Mouse (Mus musculus) midbrain, embryonic 10.5 days (tissue): ENCODE measurements at regions not wholly inside any gene's neighbourhood (a gene's known extent, or its start where the extent isn't known, plus 50 kb on each side); places are given as distances from the start of the nearest gene placed in this dataset.
A peak's percentile ranks its signal among the peaks of the same experiment; 100 is the strongest.
"Not testable (repeated sequence)": the region's sequence is repeated elsewhere in the genome, so short reads cannot be mapped to it uniquely, and the experiment has no call there.

Experiments
- DNase-seq: peaks from one replicate; pipeline ENCODE4 v3.0.0-alpha.2; 2017; ENCODE audit warnings: low spot score
- H3K27ac ChIP-seq: fragments of 300-500 bp; sonication (generic); replicated peaks from 2 replicates; pipeline ENCODE4 v1.5.1; 2016; ENCODE audit warnings: mild to moderate bottlenecking
- H3K27me3 ChIP-seq: fragments of 300-500 bp; sonication (generic); 2 replicates; pipeline ENCODE4 v1.6.1; 2016; ENCODE audit warnings: low read depth, mild to moderate bottlenecking; ENCODE audit not compliant: poor library complexity, severe bottlenecking
- H3K36me3 ChIP-seq: fragments of 300-500 bp; sonication (generic); 2 replicates; pipeline ENCODE4 v1.6.1; 2016; ENCODE audit warnings: mild to moderate bottlenecking, moderate library complexity
- H3K4me1 ChIP-seq: fragments of 300-500 bp; sonication (generic); 2 replicates; pipeline ENCODE4 v1.6.1; 2016
- H3K4me3 ChIP-seq: fragments of 300-500 bp; sonication (generic); 2 replicates; pipeline ENCODE4 v1.5.1; 2016; ENCODE audit warnings: mild to moderate bottlenecking, moderate library complexity
- H3K9me3 ChIP-seq: fragments of 300-500 bp; sonication (generic); replicated peaks from 2 replicates; pipeline ENCODE4 v1.6.1; 2016; ENCODE audit warnings: mild to moderate bottlenecking
- WGBS: fragments of 180-500 bp; shearing (Covaris S2); methylation state at CpG from one replicate; pipeline ENCODE4 v1.1.7; 2016; 5-methylcytosine and 5-hydroxymethylcytosine counted together

GRCm38 (mm10) chr15:44851346-44852064, 4717.3 kb downstream of the 9330182O14Rik start:
- H3K27ac ChIP-seq = no peak overlapping the region
- 32% methylated on average over 5 of the region's 5 CpGs for whole genome bisulfite sequencing

DNA sequence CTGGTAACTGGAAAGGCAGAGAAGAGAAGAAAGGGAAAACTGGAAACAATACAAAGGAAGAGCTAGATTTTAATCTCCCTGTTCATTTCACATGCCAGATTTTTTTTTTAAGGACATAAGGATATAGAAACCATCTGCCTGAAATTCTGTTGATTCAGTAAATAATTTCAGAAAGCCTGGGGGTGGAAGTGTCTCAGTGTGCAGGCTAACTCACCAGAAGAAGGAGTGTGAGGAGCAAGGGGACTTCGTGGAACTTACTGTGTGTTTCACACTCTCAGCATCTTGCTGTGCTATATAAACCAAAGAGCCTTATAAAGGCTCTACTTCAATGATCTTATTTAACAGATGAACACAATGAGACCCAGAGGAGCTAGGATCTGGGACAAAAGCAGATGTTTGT, 4722.9 kb downstream of the 9330182O14Rik start:
- H3K9me3 ChIP-seq = no peaks in the 10 kb centered on the region
- no peak overlapping the region for H3K27ac ChIP-seq
- H3K36me3 ChIP-seq = no peaks in the 10 kb centered on the region
- H3K4me3 ChIP-seq = no peak overlapping the region
- H3K27me3 ChIP-seq = peaks cover 30% of the 10 kb centered on the region
- WGBS = 59% methylated on average over 1 of the region's 1 CpGs
- DNase-seq = no peak
- no peaks in the 10 kb centered on the region for H3K4me1 ChIP-seq

More at GRCm38 (mm10) chr15:44851346-44852064, 4717.3 kb downstream of the 9330182O14Rik start:
- H3K27me3 ChIP-seq = peaks cover 70% of the 10 kb centered on the region
- H3K9me3 ChIP-seq = no peaks in the 10 kb centered on the region
- 0 out of 2 replicates have a peak, but pooled peaks cover 4% of the 10 kb centered on the region for H3K4me1 ChIP-seq
- no peaks in the 10 kb centered on the region for H3K36me3 ChIP-seq
- no peak overlapping the region for H3K4me3 ChIP-seq
- DNase-seq = peak; percentile 18

GRCm38 (mm10) chr15:44859369-44859768, 4725.2 kb downstream of the 9330182O14Rik start:
- H3K27me3 ChIP-seq = peaks cover 13% of the 10 kb centered on the region
- no peaks in the 10 kb centered on the region for H3K4me1 ChIP-seq
- no peak for DNase-seq
- H3K36me3 ChIP-seq = no peaks in the 10 kb centered on the region
- H3K27ac ChIP-seq = no peak overlapping the region
- H3K9me3 ChIP-seq = no peaks in the 10 kb centered on the region
- WGBS = 88% methylated on average over 3 of the region's 3 CpGs
- H3K4me3 ChIP-seq = no peak overlapping the region

DNA sequence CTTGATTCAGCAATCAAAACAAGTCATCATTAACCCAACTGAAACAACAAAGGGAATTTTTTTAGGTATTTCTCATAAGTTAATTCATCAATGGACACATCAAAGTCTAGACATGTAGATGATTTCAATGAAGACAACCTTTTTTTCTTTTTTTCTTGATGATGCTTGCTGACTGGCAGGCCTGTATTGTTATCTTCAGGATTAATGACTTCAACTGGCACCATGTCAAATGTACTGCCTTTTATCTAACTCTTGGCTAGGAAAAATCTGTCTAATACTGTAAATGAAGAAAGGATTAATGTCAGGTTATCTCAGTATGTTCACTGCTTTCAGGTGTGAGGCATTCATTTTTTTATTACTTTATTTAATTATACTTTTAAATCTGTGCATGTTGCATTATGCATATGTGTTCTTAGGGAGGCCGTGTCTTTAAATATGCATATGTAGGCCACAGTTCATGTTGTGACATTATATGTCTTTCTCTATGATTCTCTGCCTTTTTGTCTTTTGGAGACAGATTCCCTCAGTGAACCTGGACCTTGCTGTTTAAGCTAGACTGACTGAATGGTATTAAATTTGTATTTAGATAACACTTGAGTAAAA, 4726.1 kb downstream of the 9330182O14Rik start:
- H3K4me1 ChIP-seq = no peaks in the 10 kb centered on the region
- H3K36me3 ChIP-seq = no peaks in the 10 kb centered on the region
- H3K9me3 ChIP-seq = no peaks in the 10 kb centered on the region
- DNase-seq = no peak
- H3K27ac ChIP-seq = no peak overlapping the region
- H3K27me3 ChIP-seq = peaks cover 3% of the 10 kb centered on the region; the same call in 1 of the 2 replicates
- 94% methylated on average over 1 of the region's 1 CpGs for WGBS
- H3K4me3 ChIP-seq = no peak overlapping the region

DNA sequence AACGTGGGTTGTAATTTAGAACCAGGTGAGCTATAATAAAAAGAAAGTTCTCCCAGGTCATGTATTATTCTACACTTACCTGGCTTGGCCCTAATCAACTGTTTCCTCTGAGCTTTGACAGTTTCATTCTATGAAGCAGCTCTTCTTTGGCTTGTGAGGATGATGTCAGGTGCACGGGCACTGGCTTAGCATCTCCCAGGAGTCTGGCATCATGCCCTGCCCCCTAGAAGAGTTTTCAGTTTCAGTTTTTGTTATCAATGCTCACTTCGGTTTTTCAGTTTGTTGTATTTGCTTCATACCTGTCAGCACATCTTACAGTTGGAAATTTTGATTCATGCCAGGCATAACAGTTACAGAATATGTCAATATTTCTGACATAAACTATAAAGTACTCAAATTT, 4734.4 kb downstream of the 9330182O14Rik start:
- WGBS = 92% methylated on average over 3 of the region's 3 CpGs
- Histone ChIP-seq H3K4me1 (no peaks in the 10 kb centered on the region), H3K4me3 (no peak overlapping the region), H3K9me3 (no peaks in the 10 kb centered on the region), H3K27ac (no peak overlapping the region), H3K36me3 (no peaks in the 10 kb centered on the region), H3K27me3 (no peaks in the 10 kb centered on the region)
- DNase-seq = no peak

DNA sequence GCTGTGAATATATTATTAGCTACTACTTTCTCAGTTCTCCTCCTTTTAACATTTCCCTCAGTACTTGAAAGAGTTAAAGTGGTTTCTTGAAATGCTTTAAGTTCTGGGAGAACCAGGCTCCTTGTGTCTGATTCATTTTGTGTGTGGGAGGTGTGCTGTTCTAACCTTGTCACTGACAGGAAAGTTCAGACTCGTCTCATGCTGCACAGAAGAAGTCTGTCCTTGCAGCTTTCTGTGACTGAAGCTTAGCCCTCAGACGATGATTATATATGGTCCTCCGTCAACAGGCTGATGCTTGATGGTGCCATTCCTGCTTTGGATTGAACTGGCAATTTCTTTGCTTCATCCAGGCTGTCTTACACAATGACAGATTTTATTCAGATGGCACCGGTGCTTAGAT, 4734.9 kb downstream of the 9330182O14Rik start:
- Histone ChIP-seq H3K4me3 (no peak overlapping the region), H3K9me3 (no peaks in the 10 kb centered on the region), H3K27me3 (no peaks in the 10 kb centered on the region), H3K36me3 (no peaks in the 10 kb centered on the region), H3K4me1 (no peaks in the 10 kb centered on the region), H3K27ac (no peak overlapping the region)
- 88% methylated on average over 4 of the region's 4 CpGs for WGBS
- no peak for DNase-seq

DNA sequence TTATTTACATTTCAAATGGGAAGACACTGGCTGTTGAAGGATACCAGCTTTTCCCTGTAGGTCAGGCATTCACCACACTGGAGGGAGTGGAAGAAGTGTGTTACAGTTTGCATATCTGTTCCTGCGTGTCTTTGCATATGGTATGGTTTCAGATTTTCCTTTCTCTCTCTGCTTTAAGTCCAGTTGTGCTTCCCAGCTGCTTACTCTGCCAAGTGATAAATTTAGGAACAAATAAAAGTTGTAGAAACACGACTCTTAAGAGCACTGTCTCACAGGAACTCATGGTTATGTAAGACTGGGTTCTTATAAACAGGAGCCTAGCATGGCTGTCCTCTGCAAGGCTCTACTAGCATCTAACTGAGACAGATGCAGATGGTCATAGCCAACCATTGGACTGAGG, 4735.5 kb downstream of the 9330182O14Rik start:
- Histone ChIP-seq H3K27me3 (no peaks in the 10 kb centered on the region), H3K4me3 (no peak overlapping the region), H3K36me3 (no peaks in the 10 kb centered on the region), H3K4me1 (no peaks in the 10 kb centered on the region), H3K9me3 (no peaks in the 10 kb centered on the region), H3K27ac (no peak overlapping the region)
- 83% methylated on average over 2 of the region's 2 CpGs for WGBS
- no peak for DNase-seq

DNA sequence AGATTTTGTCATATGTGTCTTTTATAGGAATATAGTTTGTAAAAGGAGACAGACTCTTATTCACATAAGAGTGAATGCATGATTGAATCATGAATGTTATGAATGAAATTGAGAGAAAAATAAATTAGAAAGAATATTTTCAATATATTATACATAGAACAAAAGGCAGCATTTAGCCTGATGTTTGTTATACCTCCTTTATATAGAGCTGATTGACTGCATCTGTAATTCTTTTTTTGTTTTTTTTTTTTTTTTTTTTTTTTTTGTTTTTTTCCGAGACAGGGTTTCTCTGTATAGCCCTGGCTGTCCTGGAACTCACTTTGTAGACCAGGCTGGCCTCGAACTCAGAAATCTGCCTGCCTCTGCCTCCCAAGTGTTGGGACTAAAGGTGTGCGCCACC, 4736.8 kb downstream of the 9330182O14Rik start:
- DNase-seq, H3K9me3 ChIP-seq: not testable (repeated sequence)
- 93% methylated on average over 2 of the region's 3 CpGs for WGBS

DNA sequence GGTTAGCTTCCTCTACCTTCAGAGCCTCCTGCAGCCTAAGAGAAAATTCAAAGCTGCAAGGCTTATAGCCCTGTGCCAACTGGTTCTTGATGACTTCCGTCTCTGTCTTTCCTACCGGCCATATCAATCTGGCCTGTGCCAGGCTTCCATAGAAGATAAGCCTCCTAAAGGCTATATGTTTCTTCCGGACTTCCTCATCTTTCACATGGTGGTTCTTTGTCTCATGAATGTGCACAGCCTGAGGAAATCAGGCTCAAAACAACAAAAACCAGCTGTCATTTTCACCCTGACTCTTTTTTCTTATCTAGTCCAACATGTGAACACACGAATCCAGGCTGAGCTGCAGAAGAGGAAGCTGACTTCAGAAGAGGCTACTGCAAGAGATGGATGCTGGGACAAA, 4748.1 kb downstream of the 9330182O14Rik start:
- no peak for DNase-seq
- H3K9me3 ChIP-seq = peaks cover 5% of the 10 kb centered on the region; the same call in 1 of the 2 replicates
- H3K27me3 ChIP-seq = no peaks in the 10 kb centered on the region
- 86% methylated on average over 4 of the region's 4 CpGs for WGBS
- no peak overlapping the region for H3K4me3 ChIP-seq
- no peak overlapping the region for H3K27ac ChIP-seq
- no peaks in the 10 kb centered on the region for H3K4me1 ChIP-seq
- H3K36me3 ChIP-seq = no peaks in the 10 kb centered on the region

More for the DNA sequence above, 4736.8 kb downstream of the 9330182O14Rik start:
- not testable (repeated sequence) for H3K4me3 ChIP-seq, H3K27ac ChIP-seq, H3K27me3 ChIP-seq, H3K4me1 ChIP-seq, H3K36me3 ChIP-seq

DNA sequence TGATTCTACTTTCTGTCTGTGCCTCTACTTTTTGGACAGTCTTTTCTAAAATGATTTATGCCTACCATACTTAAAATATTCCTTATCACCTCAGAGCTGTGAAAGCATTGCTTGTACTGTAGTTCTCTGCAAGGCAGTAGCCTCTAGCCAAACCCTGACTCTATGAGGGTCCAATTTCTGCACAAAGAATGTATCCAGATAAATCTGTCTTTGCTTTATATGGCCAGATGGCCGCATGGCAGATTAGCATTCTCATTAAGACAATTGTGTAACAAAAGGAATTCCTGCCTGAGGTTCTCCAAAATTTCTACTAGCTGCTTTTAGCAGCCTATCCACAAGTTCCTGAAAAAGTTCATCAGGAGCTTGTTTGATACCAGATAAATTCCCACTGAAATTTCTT, 4757.4 kb downstream of the 9330182O14Rik start:
- Histone ChIP-seq H3K9me3 (no peaks in the 10 kb centered on the region), H3K27me3 (no peaks in the 10 kb centered on the region), H3K4me3 (no peak overlapping the region), H3K27ac (no peak overlapping the region), H3K36me3 (no peaks in the 10 kb centered on the region), H3K4me1 (no peaks in the 10 kb centered on the region)
- WGBS = 56% methylated on average over 1 of the region's 1 CpGs
- no peak for DNase-seq

- WGBS = 71% methylated on average over 1 of the region's 1 CpGs
- no peak for DNase-seq
- Histone ChIP-seq H3K4me1 (no peaks in the 10 kb centered on the region), H3K36me3 (no peaks in the 10 kb centered on the region), H3K27ac (no peak overlapping the region), H3K27me3 (no peaks in the 10 kb centered on the region), H3K4me3 (no peak overlapping the region), H3K9me3 (no peaks in the 10 kb centered on the region)
Measured at GRCm38 (mm10) chr15:44896220-44896619, 4762.1 kb downstream of the 9330182O14Rik start.

DNA sequence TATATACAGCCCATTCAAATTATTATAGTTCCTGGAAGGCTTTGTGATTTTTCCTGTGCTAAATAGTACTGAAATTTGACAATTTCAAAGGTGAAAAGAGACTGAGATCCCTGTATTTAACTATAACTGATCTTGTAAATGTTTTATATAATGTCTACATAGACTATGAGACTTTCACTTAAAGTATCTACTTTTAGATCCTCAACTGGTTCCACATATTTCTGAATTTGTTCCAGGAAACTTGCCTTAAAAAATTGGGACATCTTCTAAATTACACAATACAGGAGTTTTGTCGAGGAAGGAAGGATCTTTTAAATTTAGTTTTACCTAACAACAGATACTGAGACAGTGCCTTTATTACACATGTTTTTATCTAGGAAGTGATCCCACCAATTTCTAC, 4763.4 kb downstream of the 9330182O14Rik start:
- Histone ChIP-seq H3K27ac (no peak overlapping the region), H3K36me3 (no peaks in the 10 kb centered on the region), H3K4me1 (no peaks in the 10 kb centered on the region), H3K27me3 (no peaks in the 10 kb centered on the region), H3K9me3 (no peaks in the 10 kb centered on the region), H3K4me3 (no peak overlapping the region)
- DNase-seq = no peak
- 83% methylated on average over 1 of the region's 1 CpGs for WGBS

- Histone ChIP-seq H3K4me3 (no peak overlapping the region), H3K4me1 (no peaks in the 10 kb centered on the region), H3K27me3 (no peaks in the 10 kb centered on the region), H3K27ac (no peak overlapping the region), H3K36me3 (no peaks in the 10 kb centered on the region), H3K9me3 (no peaks in the 10 kb centered on the region)
- WGBS = 80% methylated on average over 2 of the region's 2 CpGs
- no peak for DNase-seq
Measured at GRCm38 (mm10) chr15:44907133-44907532, 4773.0 kb downstream of the 9330182O14Rik start.
